Mouse (Mus musculus) heart, adult 9 months (tissue): ENCODE measurements around the gene Iqcg.

Experiments used
- DNase-seq, 2 experiments: peaks; one replicate each; pipeline ENCODE4 v3.0.0; 2022; ENCODE audit warnings: low spot score in 2 of 2

The Iqcg gene

DNA sequence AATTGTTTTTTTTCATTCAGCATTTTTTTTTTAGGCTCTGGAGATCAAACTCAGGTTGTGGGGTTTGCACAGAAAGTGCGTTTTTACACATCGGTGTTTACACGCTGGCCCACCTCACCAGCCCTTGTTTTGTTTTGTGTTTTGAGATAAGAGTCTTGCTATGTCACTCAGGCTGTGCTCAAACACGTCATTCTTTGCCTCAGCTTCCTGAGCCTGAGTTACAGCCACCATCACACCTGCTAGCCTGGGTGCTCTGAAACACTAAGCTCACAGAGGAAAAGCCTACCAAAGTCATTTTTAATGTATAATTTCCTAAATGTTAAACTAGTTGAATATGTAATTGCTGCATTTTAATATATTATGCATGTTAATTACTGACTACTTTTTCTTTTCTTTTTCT, 74.6 kb downstream of the Iqcg start:
- no peak for DNase-seq

DNA sequence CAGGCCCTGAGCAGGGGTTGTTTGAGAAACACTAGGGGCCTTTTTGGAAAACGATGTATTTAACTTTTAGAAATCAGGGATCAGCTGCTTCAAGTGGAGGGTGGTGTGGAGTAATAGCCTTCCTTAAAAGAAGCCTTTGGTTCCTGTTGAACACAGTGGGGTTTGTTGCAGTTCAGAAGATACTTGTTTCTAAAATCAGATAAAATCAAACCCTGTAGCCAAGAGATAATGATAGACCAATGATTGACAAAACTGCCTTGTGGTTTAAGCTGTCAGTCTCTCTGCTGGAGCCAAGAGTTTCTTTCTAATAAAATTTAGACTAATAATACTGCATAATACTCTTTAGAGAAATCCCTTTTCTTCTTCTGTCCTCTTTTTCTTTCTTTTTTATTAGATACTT, 75.8 kb downstream of the Iqcg start:
- no peak for DNase-seq

DNA sequence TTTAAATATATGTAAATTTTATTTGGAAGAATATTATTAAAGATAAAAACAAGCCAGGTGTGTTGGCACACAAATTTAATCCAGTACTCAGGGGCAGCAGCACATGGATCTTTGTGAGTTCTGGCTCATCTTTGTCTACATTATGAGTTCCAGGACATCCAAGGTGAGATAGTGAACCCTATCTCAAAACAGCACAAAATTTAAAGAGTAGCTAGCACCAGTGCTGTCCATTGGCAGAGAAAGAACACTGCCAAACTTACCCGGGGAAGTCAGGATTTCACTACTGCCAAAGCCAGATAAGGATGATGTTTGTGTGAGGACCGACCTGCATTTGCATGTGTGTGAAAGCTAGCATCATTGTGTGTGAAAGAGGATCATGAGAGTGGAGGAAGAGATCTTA, 83.0 kb downstream of the Iqcg start:
- no peak for DNase-seq

DNA sequence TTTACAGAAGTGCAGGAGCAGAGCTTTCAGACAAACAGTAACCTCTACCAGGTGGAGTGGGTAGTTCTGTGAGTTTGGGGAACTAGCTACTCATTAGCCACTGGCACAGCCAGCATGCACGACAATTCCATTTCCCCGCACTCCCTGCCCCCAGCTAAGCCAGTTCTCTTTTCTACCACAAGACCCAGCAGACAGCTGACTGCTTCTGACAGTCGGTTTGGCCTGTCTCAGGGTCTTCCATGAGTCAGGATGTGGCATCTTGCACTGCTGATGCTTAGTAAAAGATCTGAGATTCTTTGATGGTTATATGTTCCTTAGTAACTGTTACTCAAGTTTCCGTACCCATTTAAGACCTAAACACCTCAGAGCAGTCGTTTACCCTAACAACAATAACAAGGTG, 83.5 kb downstream of the Iqcg start:
- no peak for DNase-seq
